ENCODE assay signal across 24 mouse cellular contexts in genomic region chr4:120796687-120797086, GRCm38 (mm10). TPM values are rescaled to one million over a fixed set of nuclear protein-coding genes. Genes with fewer than 3 reads are reported as not detected.
DNase-seq lines count a peak whose midpoint lies in the region; ATAC-seq and TF ChIP-seq lines count a peak whose summit lies in the region.
"Had no signal": no experiment of that assay in that cellular context is flagged by ENCODE, and none has a peak within 500 bp of the region (broad histone marks: within the 10 kb centered on the region; RNA-seq: fewer than 3 reads in every experiment).

No protein-coding gene starts in this region.

- peaks cover 8 to 10% of the 10 kb centered on the region in 2 experiments for H3K4me1 ChIP-seq in MEL (ENCODE audit: control insufficient read depth in 1 of 2, insufficient read depth in 2 of 2, low read length in 2 of 2)
- H3K4me1 ChIP-seq in kidney, embryonic 16.5 days (ENCODE audit: insufficient read depth, low read length) = peaks cover 11% of the 10 kb centered on the region

- peaks cover 1 to 23% of the 10 kb centered on the region in 2 experiments; a peak in 2 of 4 replicates for H3K36me3 ChIP-seq in MEL (ENCODE audit: control insufficient read depth in 1 of 2, insufficient read depth in 2 of 2, low read length in 2 of 2)
- H3K36me3 ChIP-seq in kidney, embryonic 16.5 days (ENCODE audit: insufficient read depth, low read length) = no peaks in the 10 kb centered on the region
- H3K36me3 ChIP-seq: embryonic facial prominence, embryonic 13.5 days; forebrain, embryonic 12.5 days; hindbrain, embryonic 15.5 days had no signal

- TF ChIP-seq EP300 in MEL (IDR thresholded peaks at IDR 0.05; ENCODE audit: low read depth in 1 of 2, low read length in 2 of 2) = no peak

- no peaks in the 10 kb centered on the region for H3K27me3 ChIP-seq in MEL (ENCODE audit: control insufficient read depth in 1 of 2, insufficient read depth in 2 of 2, low read length in 2 of 2)
- H3K27me3 ChIP-seq in kidney, embryonic 16.5 days (ENCODE audit: insufficient read depth, low read length) = no peaks in the 10 kb centered on the region
- H3K27me3 ChIP-seq: CH12.LX; embryonic facial prominence, embryonic 13.5 days; forebrain, embryonic 12.5 days; hindbrain, embryonic 15.5 days had no signal

- no peak for TF ChIP-seq CTCF in MEL (IDR thresholded peaks at IDR 0.05 in 2 of 3, conservative IDR thresholded peaks at IDR 0.05 in 1 of 3; ENCODE audit: control insufficient read depth in 1 of 3, insufficient read depth in 1 of 3, low read depth in 2 of 3, low read length in 3 of 3, poor library complexity in 1 of 3, severe bottlenecking in 1 of 3)

- no peak for TF ChIP-seq POLR2A in MEL (IDR thresholded peaks at IDR 0.05; ENCODE audit: control insufficient read depth in 1 of 2, insufficient read depth in 1 of 2, low read depth in 1 of 2, low read length in 2 of 2, poor library complexity in 1 of 2)

- no peak overlapping the region for H3K27ac ChIP-seq in MEL (ENCODE audit: control insufficient read depth, low read depth, low read length)
- H3K27ac ChIP-seq in kidney, embryonic 16.5 days (ENCODE audit: low read length) = no peak overlapping the region
- H3K27ac ChIP-seq: embryonic facial prominence, embryonic 13.5 days; forebrain, embryonic 12.5 days; gastrocnemius, adult 2 months; heart, adult 2 months; hindbrain, embryonic 10.5 days; hindbrain, embryonic 15.5 days had no signal

- peak; percentile 66 for ATAC-seq in granulocyte monocyte progenitor cell, adult 5-6 weeks (replicated peaks; ENCODE audit: poor library complexity, severe bottlenecking)
- peak; percentile 88 for ATAC-seq in monocyte, adult 5-6 weeks (replicated peaks; ENCODE audit: insufficient number of reproducible peaks, low FRiP score, low TSS enrichment, poor library complexity, severe bottlenecking)
- no peak for ATAC-seq in kidney, embryonic 16.5 days (ENCODE audit: low FRiP score, low TSS enrichment)
- ATAC-seq: inflammation-experienced regulatory T-cells, adult 6 months; intestine, postnatal 0 days had no signal

- H3K9me3 ChIP-seq in MEL (replicated peaks; ENCODE audit: insufficient read depth, low read length) = no peaks in the 10 kb centered on the region
- H3K9me3 ChIP-seq in kidney, embryonic 16.5 days (ENCODE audit: low read length) = no peaks in the 10 kb centered on the region
- H3K9me3 ChIP-seq: embryonic facial prominence, embryonic 13.5 days; forebrain, embryonic 12.5 days; G1E; hindbrain, embryonic 10.5 days; hindbrain, embryonic 15.5 days had no signal

- TF ChIP-seq RAD21 in MEL (IDR thresholded peaks at IDR 0.05; ENCODE audit: low read depth, low read length) = no peak

- H3K9ac ChIP-seq in MEL (ENCODE audit: control insufficient read depth, low read depth, low read length, poor library complexity, severe bottlenecking) = no peak overlapping the region
- no peak overlapping the region for H3K9ac ChIP-seq in kidney, embryonic 16.5 days (replicated peaks; ENCODE audit: low read length)
- H3K9ac ChIP-seq: embryonic facial prominence, embryonic 13.5 days; forebrain, embryonic 12.5 days; hindbrain, embryonic 15.5 days had no signal

- peak; percentile 8 for DNase-seq in CD4-positive helper T cell, adult 2 months (ENCODE audit: low read depth, low spot score)
- peak; percentile 43 for DNase-seq in MEL (ENCODE audit: low read depth, low spot score)
- no peak for DNase-seq in cerebellum, postnatal 4 days (ENCODE audit: low spot score in 2 of 2)
- DNase-seq in gastrocnemius, adult 8-10 months (ENCODE audit: low spot score in 2 of 2) = no peak
- DNase-seq: adrenal gland, adult 2 months; adrenal gland, postnatal 25 days; cerebellum, adult 2 months; cerebellum, postnatal 14 days; gastrocnemius, adult 2 months; gastrocnemius, postnatal 36 days; heart, adult 2 months; kidney, adult 8-10 months had no signal

- no peak overlapping the region for H3K4me2 ChIP-seq in kidney, embryonic 16.5 days (replicated peaks; ENCODE audit: low read depth, low read length)
- H3K4me2 ChIP-seq: embryonic facial prominence, embryonic 13.5 days; forebrain, embryonic 12.5 days; heart, embryonic 11.5 days; hindbrain, embryonic 15.5 days had no signal

- WGBS in kidney, embryonic 16.5 days = 96% methylated on average over 2 of the region's 2 CpGs

- peaks cover 19% of the 10 kb centered on the region for H3K79me2 ChIP-seq in MEL (ENCODE audit: control insufficient read depth, insufficient read depth, low read length, poor library complexity)

- no peak overlapping the region for H3K4me3 ChIP-seq in MEL (ENCODE audit: control insufficient read depth in 1 of 2, insufficient read depth in 1 of 2, low read depth in 2 of 2, low read length in 2 of 2)
- no peak overlapping the region for H3K4me3 ChIP-seq in kidney, embryonic 16.5 days (ENCODE audit: low read length)
- H3K4me3 ChIP-seq: embryonic facial prominence, embryonic 13.5 days; forebrain, embryonic 12.5 days; gastrocnemius, adult 2 months; heart, adult 2 months; hindbrain, embryonic 10.5 days; hindbrain, embryonic 15.5 days had no signal

TF ChIP-seq in MEL, 35 proteins besides CTCF, POLR2A, EP300 and RAD21:
- TF ChIP-seq TAL1 (IDR thresholded peaks at IDR 0.05; ENCODE audit: low read length) (no peak), UBTF (IDR thresholded peaks at IDR 0.05; ENCODE audit: borderline replicate concordance, insufficient read depth, low read depth, low read length) (no peak), KAT2A (conservative IDR thresholded peaks at IDR 0.05; ENCODE audit: low read depth, low read length) (no peak), JUND (IDR thresholded peaks at IDR 0.05; ENCODE audit: low read depth, low read length) (no peak)

RNA-seq across cellular contexts. Expression of gene Nfyc, which starts 34.7 kb away (rescaled TPM):
- total RNA-seq in MEL (2012; rRNA removed) = 39.5 and 45.9 TPM in 2 replicates
- polyA plus RNA-seq in MEL (2012; ENCODE audit: insufficient read depth in 1 of 2, insufficient read length in 2 of 2, low read depth in 1 of 2, low replicate concordance in 2 of 2, missing spikeins in 1 of 2) = 100 to 1,000 TPM in 1 of 2 experiments, 10 to 100 TPM in 1; 64.8 to 178 TPM
- 24.9 and 53.4 TPM in 2 replicates for total RNA-seq in granulocyte monocyte progenitor cell, adult 5-6 weeks (2014; fragmentation: Nextera tagmentation)
- total RNA-seq in granulocyte monocyte progenitor cell, adult 5-6 weeks (2017) = 45.1 and 61.6 TPM in 2 replicates
- total RNA-seq in monocyte, adult 5-6 weeks (2017) = 46.7 to 97.0 TPM (median 77.6 TPM) in 3 replicates
- polyA plus RNA-seq in kidney, embryonic 16.5 days (2015; fragmentation: Nextera tagmentation; extraction: Ambion mirVana) = 123 and 133 TPM in 2 replicates
- 10 to 100 TPM; 38.3 to 42.7 (median 38.3) TPM for total RNA-seq in gastrocnemius, adult 8-10 months (2022)

RNA-seq across cellular contexts. Expression of gene Kcnq4, which starts 48.3 kb away (rescaled TPM):
- not detected in 2 replicates for total RNA-seq in MEL (2012; rRNA removed)
- polyA plus RNA-seq in MEL (2012; ENCODE audit: insufficient read depth in 1 of 2, insufficient read length in 2 of 2, low read depth in 1 of 2, low replicate concordance in 2 of 2, missing spikeins in 1 of 2) = under 1 TPM in 1 of 2 experiments, not detected in 1; 0.07 TPM
- total RNA-seq in granulocyte monocyte progenitor cell, adult 5-6 weeks (2014; fragmentation: Nextera tagmentation) = 0.96 TPM in 1 of 2 replicates, not detected in the other
- not detected in 2 replicates for total RNA-seq in granulocyte monocyte progenitor cell, adult 5-6 weeks (2017)
- not detected in 3 replicates for total RNA-seq in monocyte, adult 5-6 weeks (2017)
- polyA plus RNA-seq in kidney, embryonic 16.5 days (2015; fragmentation: Nextera tagmentation; extraction: Ambion mirVana) = 0.85 and 1.7 TPM in 2 replicates
- 10 to 100 TPM; 11.1 to 21.9 (median 13.6) TPM for total RNA-seq in gastrocnemius, adult 8-10 months (2022)
- polyA plus RNA-seq: G1E; inflammation-experienced regulatory T-cells, adult 6 months had no signal

RNA-seq across cellular contexts. Expression of gene Rims3, which starts 57.9 kb away (rescaled TPM):
- total RNA-seq in MEL (2012; rRNA removed) = not detected in 2 replicates
- under 1 TPM in 1 of 2 experiments, not detected in 1; 0.07 TPM for polyA plus RNA-seq in MEL (2012; ENCODE audit: insufficient read depth in 1 of 2, insufficient read length in 2 of 2, low read depth in 1 of 2, low replicate concordance in 2 of 2, missing spikeins in 1 of 2)
- not detected in 2 replicates for total RNA-seq in granulocyte monocyte progenitor cell, adult 5-6 weeks (2014; fragmentation: Nextera tagmentation)
- total RNA-seq in granulocyte monocyte progenitor cell, adult 5-6 weeks (2017) = not detected in 2 replicates
- total RNA-seq in monocyte, adult 5-6 weeks (2017) = 1.7 to 2.9 TPM (median 1.7 TPM) in 3 replicates
- polyA plus RNA-seq in kidney, embryonic 16.5 days (2015; fragmentation: Nextera tagmentation; extraction: Ambion mirVana) = 0.41 and 0.54 TPM in 2 replicates
- under 1 TPM in 2 of 4 experiments, not detected in 2; 0.02 to 0.11 TPM for total RNA-seq in gastrocnemius, adult 8-10 months (2022)
- polyA plus RNA-seq: G1E had no signal

Comparison
In these comparisons a context has a peak if more than half of its experiments do, and no peak if none do; other contexts are left out.
1. DNase-seq: peak in CD4-positive helper T cell, adult 2 months (single experiment) and MEL (single experiment); none in cerebellum, postnatal 4 days (0 of 2) and gastrocnemius, adult 8-10 months (0 of 2).
2. RNA of gene Kcnq4, which starts 48.3 kb away (total RNA-seq): 11.1 to 21.9 TPM in gastrocnemius, adult 8-10 months; not detected in MEL, 0.96 TPM in granulocyte monocyte progenitor cell, adult 5-6 weeks and not detected in monocyte, adult 5-6 weeks; every median in the first group is over 4 times any median in the second.